Mouse (Mus musculus) liver, embryonic 16.5 days (tissue): ENCODE results near the gene Rnf44. TPM values are rescaled to one million over a fixed set of nuclear protein-coding genes. Genes with fewer than 3 reads are reported as not detected.

Experiments
- ATAC-seq: fragments of 200-750 bp; cut with Nextera tagmentation; 2 replicates; pipeline ENCODE4 v1.8.0; 2017; ENCODE audit warnings: low read depth, mild to moderate bottlenecking, moderate number of reproducible peaks, moderate library complexity
- H3K27ac ChIP-seq: fragments of 300-500 bp; sonication (generic); 2 replicates; pipeline ENCODE4 v1.5.1; 2014; ENCODE audit warnings: mild to moderate bottlenecking, low read length
- H3K27me3 ChIP-seq: fragments of 300-500 bp; sonication (generic); 2 replicates; pipeline ENCODE4 v1.6.1; 2014; ENCODE audit warnings: low read depth, low read length, mixed read lengths; ENCODE audit not compliant: control insufficient read depth, insufficient read depth
- H3K36me3 ChIP-seq: fragments of 300-500 bp; sonication (generic); 2 replicates; pipeline ENCODE4 v1.6.1; 2014; ENCODE audit warnings: mild to moderate bottlenecking; ENCODE audit not compliant: control insufficient read depth, insufficient read depth
- H3K4me1 ChIP-seq: fragments of 300-500 bp; sonication (generic); 2 replicates; pipeline ENCODE4 v1.6.1; 2014; ENCODE audit warnings: low read depth, low read length, mixed read lengths; ENCODE audit not compliant: control insufficient read depth
- H3K4me2 ChIP-seq: fragments of 300-500 bp; sonication (generic); 2 replicates; pipeline ENCODE4 v1.6.1; 2014; ENCODE audit warnings: low read depth, low read length, mixed read lengths
- H3K4me3 ChIP-seq: fragments of 300-500 bp; sonication (generic); 2 replicates; pipeline ENCODE4 v1.5.1; 2014; ENCODE audit warnings: low read depth, mild to moderate bottlenecking, low read length
- H3K9ac ChIP-seq: fragments of 300-500 bp; sonication (generic); 2 replicates; pipeline ENCODE4 v1.6.1; 2014; ENCODE audit warnings: low read depth, low read length
- H3K9me3 ChIP-seq: fragments of 300-500 bp; sonication (generic); replicated peaks from 2 replicates; pipeline ENCODE4 v1.6.1; 2016; ENCODE audit warnings: low read length; ENCODE audit not compliant: control insufficient read depth
- WGBS: fragments of 180-500 bp; shearing (Covaris S2); extraction: QIAGEN DNeasy Blood & Tissue Kit; methylation state at CpG from one replicate; pipeline ENCODE4 v1.1.7; 2014; ENCODE audit not compliant: insufficient replicate concordance; 5-methylcytosine and 5-hydroxymethylcytosine counted together
- polyA plus RNA-seq: library from polyadenylated mRNA; unstranded; fragments of >200 nt; fragmentation: Nextera tagmentation; extraction: Ambion mirVana; gene quantifications from 2 replicates; pipeline ENCODE4 v1.2.1, GENCODE M21; 2015

Rnf44 gene
- 24.6 and 27.8 TPM in 2 replicates for polyA plus RNA-seq

DNA sequence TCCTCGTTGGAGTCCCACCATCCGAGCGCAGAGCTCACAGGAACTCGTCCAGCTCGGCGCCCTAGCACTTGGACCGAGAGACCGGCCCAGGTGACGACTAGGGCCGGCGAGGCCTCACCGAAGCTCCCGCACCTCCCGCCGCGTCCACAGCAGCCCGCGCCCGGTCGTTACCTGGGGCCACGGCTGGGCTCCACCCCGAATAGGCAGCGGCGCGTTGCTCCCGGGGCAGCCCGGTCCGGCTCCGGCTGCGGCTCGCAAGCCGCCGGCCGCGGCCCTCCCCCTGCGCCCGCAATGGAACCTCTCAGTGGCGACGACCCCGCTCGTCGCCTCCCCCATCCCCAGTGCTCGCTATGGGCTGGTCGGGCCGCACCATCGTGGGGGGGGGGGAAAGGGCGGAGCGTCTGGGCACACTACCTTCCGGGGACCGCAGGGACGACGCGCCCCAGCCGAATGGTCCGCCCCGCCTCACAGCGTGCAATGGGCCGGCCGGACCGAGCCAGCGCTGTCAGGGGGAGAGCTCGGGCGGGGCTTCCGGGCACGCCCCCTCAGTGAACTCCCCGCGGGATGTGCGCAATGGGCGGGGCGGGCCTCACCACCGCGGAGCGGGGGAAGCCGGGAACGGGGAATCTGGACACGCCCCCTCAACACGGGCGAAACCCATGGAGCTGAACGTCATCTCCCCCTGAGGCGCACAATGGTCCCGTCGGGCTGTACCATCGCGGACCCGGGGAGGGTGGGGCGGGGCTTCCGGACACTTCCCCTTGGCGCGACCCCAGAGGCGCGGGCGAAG lies at the start of gene Rnf44:
Gene Rnf44, minus strand, starts transcription at position 350 of the 790 bp plus-strand sequence.
- H3K36me3 ChIP-seq, result no peaks in the 10 kb centered on the region
- H3K4me1 ChIP-seq, result peaks cover 34% of the 10 kb centered on the region
- WGBS, result under 1% methylated on average over 87 of the region's 92 CpGs
- peak within 1 kb of the TSS; percentile 82 for H3K4me3 ChIP-seq
- H3K27me3 ChIP-seq, result no peaks in the 10 kb centered on the region
- peak; percentile 96 for ATAC-seq
- H3K27ac ChIP-seq, result peak within 1 kb of the TSS; percentile 96
- H3K9me3 ChIP-seq, result no peaks in the 10 kb centered on the region
- peak within 1 kb of the TSS; percentile 95 for H3K4me2 ChIP-seq
- H3K9ac ChIP-seq, result peak within 1 kb of the TSS; percentile 85

DNA sequence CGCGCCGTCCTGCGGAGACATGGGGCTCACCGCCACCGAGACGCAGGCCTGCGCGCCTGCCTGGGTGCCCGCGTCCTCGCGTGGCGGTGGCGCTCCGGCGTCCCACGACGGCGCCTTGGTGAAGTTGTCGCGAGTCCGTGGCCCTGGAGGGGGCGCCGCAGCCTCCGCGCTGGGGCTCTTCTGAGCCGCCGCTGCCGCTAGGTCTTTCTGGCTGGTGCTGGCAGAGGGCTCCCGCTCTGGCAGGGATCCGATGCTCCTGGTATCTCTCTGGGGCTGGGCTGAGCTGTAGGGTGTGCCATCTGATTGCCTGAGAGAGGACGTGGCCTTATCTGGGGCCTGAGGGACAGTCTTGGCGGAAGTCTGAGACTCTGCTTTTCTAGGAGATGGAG lies 44.5 kb upstream of the Rnf44 start:
- H3K36me3 ChIP-seq, result no peaks in the 10 kb centered on the region
- peaks cover 40% of the 10 kb centered on the region for H3K27me3 ChIP-seq
- H3K27ac ChIP-seq, result no peak overlapping the region
- no peaks in the 10 kb centered on the region for H3K9me3 ChIP-seq
- H3K4me3 ChIP-seq, result peak overlapping the region; percentile 23
- H3K4me1 ChIP-seq, result no peaks in the 10 kb centered on the region
- no peak overlapping the region for H3K9ac ChIP-seq
- 5% methylated on average over 34 of the region's 34 CpGs for WGBS
- H3K4me2 ChIP-seq, result peak overlapping the region; percentile 44; the same call in 1 of the 2 replicates
- ATAC-seq, result no peak

DNA sequence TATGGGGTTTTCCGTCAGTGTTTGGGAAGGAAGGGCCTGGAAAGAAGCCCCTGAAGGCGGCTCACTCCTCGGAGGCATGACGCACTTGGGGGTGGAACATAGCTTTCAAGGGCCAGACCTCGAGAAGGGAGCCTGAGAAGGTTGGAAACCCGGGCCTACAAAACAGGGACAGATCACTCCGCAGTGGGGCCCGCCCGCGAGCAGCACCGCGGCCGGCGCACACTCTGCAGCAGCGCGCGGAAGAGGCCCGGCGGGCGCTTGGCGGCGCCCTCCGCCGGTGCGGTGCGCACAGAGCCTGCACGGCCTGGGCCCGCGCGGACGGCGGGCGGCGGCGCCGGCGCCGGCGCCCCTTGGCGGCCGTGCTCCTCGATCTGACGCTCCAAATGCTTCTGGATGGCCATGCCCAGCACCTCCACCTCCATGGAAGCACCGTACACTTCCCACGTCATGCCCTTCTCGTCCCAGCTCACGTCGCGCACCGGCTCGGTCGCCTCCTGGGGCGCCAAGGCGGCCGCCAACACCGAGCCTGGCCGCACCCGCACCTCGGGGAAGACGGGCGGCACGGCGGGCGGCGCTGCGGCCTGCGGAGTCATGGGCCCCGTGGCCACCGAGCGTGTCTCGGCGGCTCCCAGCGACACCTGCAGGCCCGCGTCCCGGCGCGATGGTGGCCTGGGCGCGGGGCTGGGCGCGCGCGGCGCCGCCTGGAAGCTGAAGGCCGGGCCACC lies 43.9 kb upstream of the Rnf44 start:
- no peak overlapping the region for H3K27ac ChIP-seq
- H3K9ac ChIP-seq, result no peak overlapping the region
- no peaks in the 10 kb centered on the region for H3K4me1 ChIP-seq
- no peaks in the 10 kb centered on the region for H3K36me3 ChIP-seq
- peak overlapping the region; percentile 23 for H3K4me3 ChIP-seq
- peaks cover 40% of the 10 kb centered on the region for H3K27me3 ChIP-seq
- H3K9me3 ChIP-seq, result no peaks in the 10 kb centered on the region
- WGBS, result 2% methylated on average over 76 of the region's 87 CpGs
- H3K4me2 ChIP-seq, result peak overlapping the region; percentile 44
- ATAC-seq, result peak; percentile 41; the same call in 1 of the 2 replicates

DNA sequence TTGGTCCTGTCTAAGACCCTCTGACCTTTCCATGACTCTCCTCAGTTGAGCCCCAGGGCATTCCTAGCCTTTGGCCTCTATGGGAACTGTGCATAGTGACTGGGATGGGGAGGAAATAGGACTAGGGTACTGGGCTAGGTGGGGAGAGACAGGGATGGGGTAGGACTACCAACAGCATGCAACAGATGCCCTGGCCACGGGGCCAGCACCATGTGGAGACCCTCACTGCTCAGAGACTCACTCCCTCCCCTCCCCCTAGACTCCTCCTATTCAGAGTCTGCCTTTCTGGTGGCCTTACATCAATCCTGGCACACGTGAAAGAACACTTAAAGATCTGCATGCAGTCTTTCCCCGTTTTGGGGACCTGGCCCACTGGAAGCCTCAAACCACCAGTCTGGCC lies 43.2 kb upstream of the Rnf44 start:
- Histone ChIP-seq H3K4me1 (no peaks in the 10 kb centered on the region), H3K36me3 (no peaks in the 10 kb centered on the region), H3K9ac (no peak overlapping the region), H3K9me3 (no peaks in the 10 kb centered on the region), H3K27ac (no peak overlapping the region), H3K4me3 (no peak overlapping the region), H3K4me2 (no peak overlapping the region), H3K27me3 (peaks cover 40% of the 10 kb centered on the region)
- WGBS, result 6% methylated on average over 3 of the region's 3 CpGs
- no peak for ATAC-seq

DNA sequence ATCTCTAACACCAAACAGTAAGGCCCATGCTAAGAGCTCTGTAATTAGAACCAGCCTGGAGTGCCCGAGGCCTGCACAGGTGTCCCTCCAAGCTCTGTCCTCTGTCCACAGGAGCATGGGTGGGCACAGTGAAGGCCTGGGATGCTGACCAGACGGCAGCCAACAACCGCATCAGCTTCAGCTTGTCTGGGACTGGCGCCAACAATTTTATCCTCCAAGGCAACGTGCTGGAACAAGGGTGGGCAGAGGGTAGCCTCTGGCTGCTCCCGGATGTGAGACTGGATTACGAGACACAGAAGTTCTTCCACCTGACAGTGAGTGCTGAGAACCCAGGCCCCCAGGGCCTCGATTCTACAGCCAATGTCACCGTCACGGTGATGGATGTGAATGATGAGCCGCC lies 32.4 kb upstream of the Rnf44 start:
- Histone ChIP-seq H3K9me3 (no peaks in the 10 kb centered on the region), H3K36me3 (peaks cover 5% of the 10 kb centered on the region), H3K9ac (no peak overlapping the region), H3K4me1 (no peaks in the 10 kb centered on the region), H3K27ac (no peak overlapping the region), H3K4me2 (no peak overlapping the region), H3K27me3 (no peaks in the 10 kb centered on the region), H3K4me3 (no peak overlapping the region)
- WGBS, result 65% methylated on average over 11 of the region's 11 CpGs
- ATAC-seq, result no peak

DNA sequence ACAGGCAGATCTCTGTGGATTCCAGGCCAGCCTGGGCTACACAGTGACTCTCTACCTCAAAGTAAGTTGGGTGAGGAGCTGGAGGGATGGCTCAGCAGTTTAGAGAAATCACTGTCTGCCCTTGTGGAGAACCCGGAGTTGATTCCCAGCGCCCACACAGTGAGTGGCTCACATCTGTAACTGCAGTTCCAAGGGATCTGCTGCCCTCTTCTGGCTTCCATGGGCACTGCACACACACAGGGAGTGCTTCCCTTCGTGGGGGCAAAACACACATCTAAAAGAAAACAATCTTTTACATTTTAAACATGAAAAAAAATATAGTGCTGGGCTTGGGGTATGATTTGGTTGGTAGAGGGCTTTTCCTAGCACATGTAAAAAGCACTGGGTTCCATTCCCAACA lies 29.4 kb upstream of the Rnf44 start:
- H3K9me3 ChIP-seq, result no peaks in the 10 kb centered on the region
- no peak overlapping the region for H3K4me3 ChIP-seq
- no peak overlapping the region for H3K4me2 ChIP-seq
- no peak overlapping the region for H3K27ac ChIP-seq
- H3K4me1 ChIP-seq, result no peaks in the 10 kb centered on the region
- no peaks in the 10 kb centered on the region for H3K27me3 ChIP-seq
- H3K36me3 ChIP-seq, result peaks cover 5% of the 10 kb centered on the region
- no peak for ATAC-seq
- no peak overlapping the region for H3K9ac ChIP-seq
- WGBS, result 76% methylated on average over 3 of the region's 3 CpGs

DNA sequence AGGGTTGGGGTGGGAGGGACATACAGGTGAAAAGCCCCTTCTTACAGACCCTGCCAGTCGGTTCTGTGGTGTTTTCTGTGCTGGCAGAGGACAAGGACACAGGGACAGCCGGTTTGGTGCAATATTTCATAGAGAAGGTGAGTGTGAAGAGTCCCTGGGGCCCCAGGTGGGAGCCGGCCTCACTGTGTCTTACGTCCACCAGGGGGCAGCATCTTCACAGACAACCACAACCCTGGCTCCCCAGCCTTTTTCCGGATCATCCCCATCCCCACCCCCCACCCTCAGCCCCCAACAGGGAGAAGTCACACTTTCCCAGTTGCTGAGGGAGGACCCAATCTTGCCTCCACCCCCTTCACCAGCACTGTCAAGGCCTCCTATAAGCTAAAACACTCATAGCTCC lies 23.2 kb upstream of the Rnf44 start:
- 3% methylated on average over 5 of the region's 5 CpGs for WGBS
- Histone ChIP-seq H3K4me1 (no peaks in the 10 kb centered on the region), H3K4me2 (no peak overlapping the region), H3K9me3 (no peaks in the 10 kb centered on the region), H3K36me3 (no peaks in the 10 kb centered on the region; the same call in 1 of the 2 replicates), H3K4me3 (no peak overlapping the region), H3K9ac (no peak overlapping the region), H3K27me3 (no peaks in the 10 kb centered on the region), H3K27ac (no peak overlapping the region)
- ATAC-seq, result no peak

DNA sequence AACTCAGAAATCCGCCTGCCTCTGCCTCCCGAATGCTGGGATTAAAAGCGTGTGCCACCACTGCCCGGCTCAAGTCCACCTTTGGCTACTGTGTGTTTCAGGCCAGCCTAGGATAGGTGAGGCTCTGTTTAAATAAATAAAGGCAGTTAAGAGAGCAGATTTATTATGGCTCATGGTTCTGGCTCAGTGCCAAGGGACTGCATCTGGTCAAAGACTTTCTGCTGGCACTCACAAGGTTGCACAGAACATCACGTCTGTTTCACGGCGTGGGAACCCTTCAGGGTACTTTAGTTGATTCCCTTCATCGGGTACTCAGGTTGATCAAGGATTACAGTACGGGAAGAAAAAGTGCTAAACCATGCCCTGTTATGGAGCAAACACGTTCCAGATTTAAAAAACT lies 21.3 kb upstream of the Rnf44 start:
- no peak overlapping the region for H3K4me3 ChIP-seq
- no peak for ATAC-seq
- no peaks in the 10 kb centered on the region for H3K9me3 ChIP-seq
- H3K27ac ChIP-seq, result no peak overlapping the region
- no peaks in the 10 kb centered on the region for H3K4me1 ChIP-seq
- H3K9ac ChIP-seq, result no peak overlapping the region
- H3K27me3 ChIP-seq, result no peaks in the 10 kb centered on the region
- H3K36me3 ChIP-seq, result no peaks in the 10 kb centered on the region; the same call in 1 of the 2 replicates
- WGBS, result 67% methylated on average over 10 of the region's 10 CpGs
- no peak overlapping the region for H3K4me2 ChIP-seq

DNA sequence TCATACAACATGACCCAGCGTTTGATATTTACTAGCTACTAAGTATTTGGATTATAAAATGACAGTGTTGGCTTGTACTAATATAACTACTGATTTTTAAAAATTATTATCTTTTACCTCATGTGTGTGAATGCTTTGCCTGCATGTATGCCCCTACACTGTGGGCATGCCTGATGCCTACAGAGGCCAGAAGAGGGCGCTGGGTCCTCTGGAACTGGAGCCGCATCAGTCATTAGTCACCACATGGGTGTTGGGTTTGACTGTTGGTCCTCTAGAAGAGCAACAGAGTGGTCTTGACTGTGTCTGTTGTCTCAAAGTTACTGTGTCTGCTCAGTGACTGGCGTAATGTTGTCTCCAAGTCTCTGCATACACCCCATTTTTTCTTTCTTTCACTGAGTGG lies 20.7 kb upstream of the Rnf44 start:
- WGBS, result 40% methylated on average over 4 of the region's 4 CpGs
- H3K36me3 ChIP-seq, result no peaks in the 10 kb centered on the region; the same call in 1 of the 2 replicates
- no peaks in the 10 kb centered on the region for H3K4me1 ChIP-seq
- no peak overlapping the region for H3K4me3 ChIP-seq
- H3K9ac ChIP-seq, result no peak overlapping the region
- no peak overlapping the region for H3K4me2 ChIP-seq
- no peaks in the 10 kb centered on the region for H3K9me3 ChIP-seq
- no peak overlapping the region for H3K27ac ChIP-seq
- no peaks in the 10 kb centered on the region for H3K27me3 ChIP-seq
- ATAC-seq, result no peak
